Mouse (Mus musculus) lung, postnatal 0 days (tissue): ENCODE results near the gene Lrrc75a.

Experiments used
- CTCF ChIP-seq: IDR thresholded peaks from 2 replicates; pipeline ENCODE4 v1.5.1; 2016; ENCODE audit warnings: antibody characterized with exemption, mild to moderate bottlenecking
- EP300 ChIP-seq: IDR thresholded peaks from 2 replicates; pipeline ENCODE4 v1.6.1; 2016; ENCODE audit warnings: antibody characterized with exemption, mild to moderate bottlenecking, control low read depth

DNA sequence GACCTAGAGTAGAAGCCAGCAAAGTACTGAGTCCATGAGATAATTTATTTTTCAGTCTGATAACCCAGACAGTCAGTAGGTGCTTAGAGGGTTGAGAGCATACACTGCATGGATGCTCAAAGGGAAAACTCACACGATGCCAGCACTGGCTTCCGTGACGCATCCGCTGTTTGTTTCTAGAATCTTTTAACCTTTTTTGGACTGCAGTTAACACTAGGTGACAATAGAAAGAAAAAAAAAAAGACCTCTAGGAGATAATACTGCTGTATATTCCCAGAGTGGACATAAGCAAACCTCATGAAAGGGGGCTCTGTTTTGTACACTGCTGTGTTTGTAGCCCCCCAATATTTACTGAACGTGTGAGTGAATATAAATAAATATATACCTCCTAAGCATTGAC is 20.7 kb upstream of the Lrrc75a start:
- no peak for TF ChIP-seq CTCF
- TF ChIP-seq EP300 = no peak
